In genomic region chr7:77990150-77990549, GRCm38 (mm10) we compare ENCODE assay signal across 21 mouse cellular contexts.
DNase-seq lines count a peak whose midpoint lies in the region; ATAC-seq lines count a peak whose summit lies in the region.
"Had no signal": no experiment of that assay in that cellular context is flagged by ENCODE, and none has a peak within 500 bp of the region (broad histone marks: within the 10 kb centered on the region; RNA-seq: fewer than 3 reads in every experiment).

No protein-coding gene starts in this region.

- H3K4me3 ChIP-seq in forebrain, embryonic 12.5 days (replicated peaks): no peak overlapping the region
- H3K4me3 ChIP-seq in forebrain, embryonic 10.5 days: no peak overlapping the region
- no peak overlapping the region for H3K4me3 ChIP-seq in forebrain, embryonic 15.5 days
- no peak overlapping the region for H3K4me3 ChIP-seq in midbrain, embryonic 15.5 days
- H3K4me3 ChIP-seq: embryonic facial prominence, embryonic 15.5 days; erythroblast, embryonic 14.5 days; heart, embryonic 13.5 days; hindbrain, embryonic 12.5 days had no signal

- no peaks in the 10 kb centered on the region for H3K9me3 ChIP-seq in forebrain, embryonic 12.5 days
- no peaks in the 10 kb centered on the region for H3K9me3 ChIP-seq in forebrain, embryonic 10.5 days
- H3K9me3 ChIP-seq in forebrain, embryonic 15.5 days: no peaks in the 10 kb centered on the region
- no peaks in the 10 kb centered on the region for H3K9me3 ChIP-seq in midbrain, embryonic 15.5 days
- H3K9me3 ChIP-seq: embryonic facial prominence, embryonic 15.5 days; heart, embryonic 13.5 days; hindbrain, embryonic 12.5 days had no signal

- H3K36me3 ChIP-seq in forebrain, embryonic 12.5 days (replicated peaks): no peaks in the 10 kb centered on the region
- H3K36me3 ChIP-seq in forebrain, embryonic 10.5 days (replicated peaks): no peaks in the 10 kb centered on the region
- no peaks in the 10 kb centered on the region for H3K36me3 ChIP-seq in forebrain, embryonic 15.5 days
- H3K36me3 ChIP-seq in midbrain, embryonic 15.5 days (replicated peaks): no peaks in the 10 kb centered on the region
- H3K36me3 ChIP-seq: embryonic facial prominence, embryonic 15.5 days; heart, embryonic 13.5 days; hindbrain, embryonic 12.5 days had no signal

- ATAC-seq in forebrain, embryonic 12.5 days (ENCODE audit: low FRiP score): 0 out of 2 replicates have a peak, but pooled peaks have one; percentile 58
- peak; percentile 46; the same call in 1 of the 2 replicates for ATAC-seq in forebrain, embryonic 15.5 days (replicated peaks)
- no peak for ATAC-seq in midbrain, embryonic 15.5 days (replicated peaks)
- ATAC-seq: activated CD4-positive, CD25-positive, alpha-beta regulatory T cell, adult 4 months; hindbrain, embryonic 16.5 days; Patski had no signal

- no peak overlapping the region for H3K4me2 ChIP-seq in forebrain, embryonic 12.5 days
- no peak overlapping the region for H3K4me2 ChIP-seq in forebrain, embryonic 15.5 days (replicated peaks)
- H3K4me2 ChIP-seq in midbrain, embryonic 15.5 days: no peak overlapping the region
- H3K4me2 ChIP-seq: embryonic facial prominence, embryonic 15.5 days; heart, embryonic 13.5 days; hindbrain, embryonic 12.5 days had no signal

- 59% methylated on average over 10 of the region's 10 CpGs for WGBS in forebrain, embryonic 12.5 days
- WGBS in forebrain, embryonic 10.5 days: 71% methylated on average over 10 of the region's 10 CpGs
- WGBS in forebrain, embryonic 15.5 days: 50% methylated on average over 10 of the region's 10 CpGs
- WGBS in midbrain, embryonic 15.5 days: 64% methylated on average over 10 of the region's 10 CpGs

- no peak overlapping the region for H3K9ac ChIP-seq in forebrain, embryonic 12.5 days
- H3K9ac ChIP-seq in forebrain, embryonic 15.5 days (replicated peaks): no peak overlapping the region
- H3K9ac ChIP-seq in midbrain, embryonic 15.5 days: no peak overlapping the region
- H3K9ac ChIP-seq: embryonic facial prominence, embryonic 15.5 days; heart, embryonic 13.5 days; hindbrain, embryonic 12.5 days had no signal

- H3K4me1 ChIP-seq in forebrain, embryonic 12.5 days: peaks cover 6% of the 10 kb centered on the region; the same call in 1 of the 2 replicates
- H3K4me1 ChIP-seq in forebrain, embryonic 10.5 days: no peaks in the 10 kb centered on the region
- 0 out of 2 replicates have a peak, but pooled peaks cover 4% of the 10 kb centered on the region for H3K4me1 ChIP-seq in forebrain, embryonic 15.5 days
- no peaks in the 10 kb centered on the region for H3K4me1 ChIP-seq in midbrain, embryonic 15.5 days
- H3K4me1 ChIP-seq: embryonic facial prominence, embryonic 15.5 days had no signal

- H3K27ac ChIP-seq in forebrain, embryonic 12.5 days: no peak overlapping the region
- H3K27ac ChIP-seq in forebrain, embryonic 10.5 days: no peak overlapping the region
- H3K27ac ChIP-seq in forebrain, embryonic 15.5 days (replicated peaks): no peak overlapping the region
- no peak overlapping the region for H3K27ac ChIP-seq in midbrain, embryonic 15.5 days
- H3K27ac ChIP-seq: embryonic facial prominence, embryonic 15.5 days; heart, embryonic 13.5 days; hindbrain, embryonic 12.5 days had no signal

- H3K27me3 ChIP-seq in forebrain, embryonic 12.5 days: no peaks in the 10 kb centered on the region
- no peaks in the 10 kb centered on the region for H3K27me3 ChIP-seq in forebrain, embryonic 10.5 days (ENCODE audit: poor library complexity, severe bottlenecking)
- H3K27me3 ChIP-seq in forebrain, embryonic 15.5 days: no peaks in the 10 kb centered on the region
- no peaks in the 10 kb centered on the region for H3K27me3 ChIP-seq in midbrain, embryonic 15.5 days (replicated peaks)
- H3K27me3 ChIP-seq: embryonic facial prominence, embryonic 15.5 days; heart, embryonic 13.5 days; hindbrain, embryonic 12.5 days; Patski had no signal

- no peak for DNase-seq in forebrain, embryonic 10.5 days (ENCODE audit: extremely low spot score, low spot score)
- peak; percentile 1 for DNase-seq in retina, postnatal 1 day
- DNase-seq in retina, embryonic 14.5 days (ENCODE audit: low spot score): no peak
- DNase-seq in adrenal gland, postnatal 25 days: no peak
- DNase-seq: adrenal gland, postnatal 14 days; cerebellum, adult 2 months; cerebellum, postnatal 10 days; gastrocnemius, postnatal 36 days; heart, adult 11 months; heart, postnatal 36 days; kidney, adult 11 months had no signal
